Mouse (Mus musculus) yolk sac, embryonic 10.5 days (tissue): ENCODE results near the gene Gm20662.

Experiments
- DNase-seq: peaks from one replicate; pipeline ENCODE4 v3.0.0-alpha.2; 2017; ENCODE audit warnings: low spot score

The Gm20662 gene

GRCm38 (mm10) chr9:107975399-107976386 lies 20.5 kb upstream of the Gm20662 start, which contains the start of gene Uba7:
Uba7 (plus strand) TSS chr9:107975505.
- DNase-seq = no peak

GRCm38 (mm10) chr9:107978815-107979214 lies 17.3 kb upstream of the Gm20662 start:
- DNase-seq = no peak

DNA sequence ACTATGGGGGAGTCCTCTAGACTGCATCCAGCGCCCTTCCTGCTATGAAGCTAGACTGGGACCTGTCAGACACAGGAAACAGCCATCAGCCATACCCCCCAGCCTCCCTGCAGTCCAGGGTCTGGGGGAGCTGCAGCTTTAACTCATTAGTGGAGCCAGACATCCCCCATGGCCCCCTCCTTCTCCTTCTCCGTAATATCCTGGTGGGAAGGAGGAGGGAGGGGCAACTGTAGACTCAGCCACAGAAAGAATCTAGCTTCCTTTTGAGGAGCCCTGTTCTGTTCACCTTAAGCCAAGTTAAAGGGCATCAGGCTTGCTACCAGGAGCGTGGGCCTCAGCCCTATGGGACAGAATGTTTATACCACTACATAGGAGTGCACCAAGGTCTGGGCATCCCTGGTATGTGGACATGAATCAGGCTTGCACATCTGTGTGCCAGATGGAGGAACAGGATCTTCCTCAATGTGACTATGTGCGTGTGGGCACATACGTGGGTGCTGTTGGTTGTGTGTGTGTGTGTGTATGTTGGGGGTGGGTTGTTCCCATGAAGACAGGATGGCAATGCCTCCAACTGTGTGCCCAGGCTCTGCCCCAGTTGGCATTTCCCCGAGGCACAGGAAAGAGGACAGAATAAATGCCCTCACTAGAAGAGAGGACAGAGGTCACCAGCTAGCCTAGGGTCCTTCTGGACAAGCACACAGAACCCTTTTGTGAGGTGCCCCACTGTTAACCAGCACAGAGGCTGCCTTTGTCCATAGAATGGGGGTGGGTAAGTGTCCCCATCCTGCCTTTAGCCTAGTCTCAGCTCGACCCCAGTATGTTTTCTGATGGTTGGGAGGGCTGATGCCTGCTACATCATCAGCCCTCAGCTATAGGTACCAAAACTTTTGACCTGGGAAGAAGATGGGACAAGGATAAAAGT lies 14.2 kb upstream of the Gm20662 start:
- peak; percentile 61 for DNase-seq

DNA sequence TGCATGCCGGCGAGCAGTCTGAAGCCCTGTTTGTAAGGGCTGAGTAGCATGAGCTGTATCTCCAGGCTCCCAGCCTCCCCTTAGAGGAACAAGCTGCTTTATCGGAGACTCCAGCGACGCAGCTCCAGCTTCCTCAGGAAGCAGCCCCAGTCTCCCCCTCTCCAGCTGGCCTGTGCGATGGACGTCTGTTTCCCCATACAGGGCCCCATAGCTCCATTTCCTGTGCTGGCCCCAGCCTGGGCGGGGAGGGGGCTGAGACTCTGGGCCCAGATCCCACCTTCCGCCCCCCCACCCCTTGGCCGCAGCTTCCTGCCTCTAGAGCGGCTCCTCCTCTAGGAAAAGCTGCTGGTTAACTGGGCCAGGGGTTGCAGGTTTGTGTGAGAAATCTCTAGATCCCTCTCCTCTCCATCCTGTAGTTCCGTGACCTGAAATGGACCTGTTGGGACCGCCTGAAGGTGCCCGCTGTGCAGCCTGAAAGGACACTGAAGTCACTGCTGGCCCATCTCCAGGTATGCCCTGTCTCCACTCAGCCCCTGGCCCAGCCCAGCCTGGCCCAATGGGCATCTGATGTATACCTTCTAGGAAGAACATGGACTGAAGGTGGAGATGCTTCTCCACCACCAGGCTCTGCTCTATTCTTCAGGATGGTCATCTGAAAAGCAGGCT lies 13.3 kb upstream of the Gm20662 start, which contains the start of gene Gm20661:
Gene Gm20661 (plus strand): TSS at position 378 of the 666 bp plus-strand sequence.
- peak; percentile 86 for DNase-seq

GRCm38 (mm10) chr9:107983421-107983890 lies 12.7 kb upstream of the Gm20662 start:
- DNase-seq = peak; percentile 80

- DNase-seq = no peak
Observed at GRCm38 (mm10) chr9:107984052-107984753, 11.9 kb upstream of the Gm20662 start.

- no peak for DNase-seq
Observed at GRCm38 (mm10) chr9:107984754-107985055, 11.4 kb upstream of the Gm20662 start.

DNA sequence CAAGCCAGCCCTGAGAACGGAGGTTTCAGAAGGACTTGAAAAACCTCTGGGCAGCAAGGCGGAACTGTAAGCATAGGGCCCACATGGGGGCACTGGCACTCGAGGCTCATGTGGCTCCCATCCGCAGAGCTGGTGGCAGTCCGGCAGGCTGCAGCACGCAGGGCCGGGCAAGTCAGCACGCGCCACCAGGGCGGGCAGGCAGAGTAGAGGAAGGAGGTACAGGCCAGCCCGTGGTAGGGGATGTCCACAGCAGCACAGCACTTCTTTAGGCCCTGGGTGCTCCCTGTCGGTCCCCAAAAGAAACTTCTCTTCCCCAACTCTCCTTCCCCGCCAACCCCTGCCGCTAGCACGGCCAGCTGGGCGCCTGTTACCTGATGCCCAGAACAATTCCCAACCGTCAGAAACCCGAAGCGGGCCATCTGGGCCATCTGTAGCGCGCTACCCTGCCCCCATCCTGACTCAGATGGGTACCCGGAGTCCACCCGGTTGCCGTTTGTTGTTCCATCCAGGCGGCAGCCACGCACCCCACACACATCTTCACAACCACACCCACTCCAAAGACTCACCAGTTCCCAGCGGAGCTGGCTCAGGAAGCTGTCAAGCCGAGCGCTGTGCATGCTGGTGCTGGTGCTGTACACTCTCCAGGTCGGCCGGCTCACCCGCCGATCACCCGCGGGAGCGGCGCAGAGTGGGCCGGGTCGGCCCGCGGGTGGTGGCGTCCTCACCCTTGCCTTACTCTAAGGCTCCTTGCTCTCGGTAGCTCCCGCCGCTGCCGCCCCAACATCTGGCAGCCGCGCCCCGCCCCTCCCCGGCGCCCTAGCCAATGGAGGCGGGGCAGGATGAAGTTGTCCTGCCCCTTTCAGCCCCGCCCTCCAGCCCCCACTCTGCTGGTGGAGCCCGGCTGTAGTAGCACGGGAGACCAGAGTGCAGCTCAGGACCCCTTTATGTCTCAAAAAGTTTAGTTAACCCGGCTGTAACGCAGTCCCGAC lies 10.7 kb upstream of the Gm20662 start, which contains the start of gene Inka1:
Gene Inka1 (minus strand): TSS at position 749 of the 989 bp plus-strand sequence.
- DNase-seq = peak; percentile 89

DNA sequence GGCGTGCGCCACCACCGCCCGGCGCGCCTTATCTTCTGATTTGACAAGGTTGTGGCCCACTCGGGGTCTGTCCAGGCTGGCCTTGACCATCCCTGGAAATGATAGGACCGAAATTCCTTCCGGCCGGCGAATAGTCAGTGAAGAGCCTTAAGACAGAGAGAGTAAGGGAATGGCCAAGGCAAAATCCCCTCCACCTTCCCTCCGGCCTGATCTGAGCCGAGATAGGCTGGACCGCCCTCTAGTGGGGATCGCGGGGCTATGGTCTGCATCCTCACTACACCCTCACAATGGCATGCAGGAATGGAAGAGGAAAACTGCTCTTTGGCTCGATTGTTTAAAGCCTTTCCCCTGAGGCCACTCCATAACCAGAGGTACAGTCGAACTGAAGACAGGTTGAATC lies 9.8 kb upstream of the Gm20662 start:
- DNase-seq = peak; percentile 82

DNA sequence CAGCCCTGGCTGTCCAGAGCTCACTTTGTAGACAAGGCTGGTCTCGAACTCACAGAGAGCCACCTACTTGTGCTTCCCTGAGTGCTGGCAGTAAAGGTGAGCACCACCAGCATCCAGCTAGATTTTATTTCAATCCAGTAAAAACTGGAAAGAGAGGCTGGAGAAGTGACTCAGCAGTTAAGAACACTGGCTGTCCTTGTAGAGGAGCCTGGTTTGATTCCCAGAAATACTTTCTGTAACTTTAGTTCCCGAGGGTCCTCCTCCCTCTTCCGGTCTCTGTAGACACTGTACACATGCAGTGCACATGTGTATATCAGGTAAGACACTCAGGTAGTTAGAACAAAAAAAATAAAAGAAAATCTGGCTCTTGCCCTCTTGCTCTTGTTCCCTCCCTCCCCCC lies 8.2 kb upstream of the Gm20662 start:
- no peak for DNase-seq

DNA sequence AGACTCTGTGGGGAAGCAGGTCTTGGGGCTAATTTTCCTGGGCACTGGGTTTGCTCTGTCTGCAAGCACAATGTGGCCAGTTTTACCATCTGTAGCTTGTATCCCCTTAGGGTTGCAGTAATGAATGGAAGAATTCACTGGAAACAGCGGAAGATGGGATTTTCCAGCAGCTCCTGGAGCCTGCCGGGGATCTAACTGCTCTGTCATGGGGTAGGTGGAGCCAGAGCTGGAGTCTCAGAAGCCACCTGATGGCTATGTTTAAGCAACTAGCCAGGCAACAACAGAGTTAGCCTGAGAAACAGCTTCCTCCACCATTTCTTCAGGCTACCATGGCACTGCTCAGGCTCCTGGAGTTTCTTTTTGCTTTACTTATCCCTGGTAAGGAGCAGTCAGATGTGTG lies 4.0 kb upstream of the Gm20662 start, which contains the start of gene Cdhr4:
Gene Cdhr4 (plus strand): TSS at position 301 of the 400 bp plus-strand sequence.
- DNase-seq = no peak

- no peak for DNase-seq
Observed at GRCm38 (mm10) chr9:107993013-107993412, 3.1 kb upstream of the Gm20662 start.

DNA sequence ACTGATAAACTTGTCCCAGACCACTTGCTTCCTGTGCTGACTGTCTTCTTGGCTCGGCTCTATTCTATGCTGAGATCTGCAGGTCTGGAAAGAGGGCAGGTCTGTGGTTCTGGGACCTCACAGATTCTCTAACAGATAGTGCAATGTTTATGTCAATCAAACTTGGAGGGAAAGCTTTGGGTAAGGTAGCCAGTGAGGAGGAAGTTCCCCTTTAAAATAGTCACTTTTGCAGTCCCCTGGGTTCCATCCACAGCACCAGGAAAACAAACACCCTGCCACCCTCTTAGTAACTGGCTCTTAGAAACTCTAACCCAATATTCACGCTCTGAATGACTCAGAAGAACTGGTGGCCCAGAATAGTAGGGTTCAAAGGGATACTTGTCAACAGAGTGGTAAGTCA lies 1.7 kb upstream of the Gm20662 start:
- no peak for DNase-seq

DNA sequence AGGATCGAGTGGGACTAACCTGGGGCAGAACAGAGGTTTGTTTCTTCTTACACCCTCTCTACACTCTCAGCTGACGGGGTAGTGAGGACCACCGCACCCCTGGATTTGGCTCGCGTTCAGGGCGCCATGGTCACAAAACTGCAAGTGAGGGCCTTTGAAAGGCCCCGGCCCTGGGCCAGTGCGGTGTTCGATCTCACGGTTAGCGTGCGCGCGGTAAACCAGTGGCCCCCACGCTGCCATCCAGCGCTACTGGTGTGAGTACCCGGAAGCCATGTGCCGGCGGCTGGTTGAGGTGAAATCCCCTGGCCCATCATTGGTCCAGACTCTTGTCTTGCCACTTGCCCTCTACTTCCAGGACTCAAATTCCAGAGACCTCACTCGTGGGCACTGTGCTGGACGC lies 636 bp upstream of the Gm20662 start:
- DNase-seq = no peak

DNA sequence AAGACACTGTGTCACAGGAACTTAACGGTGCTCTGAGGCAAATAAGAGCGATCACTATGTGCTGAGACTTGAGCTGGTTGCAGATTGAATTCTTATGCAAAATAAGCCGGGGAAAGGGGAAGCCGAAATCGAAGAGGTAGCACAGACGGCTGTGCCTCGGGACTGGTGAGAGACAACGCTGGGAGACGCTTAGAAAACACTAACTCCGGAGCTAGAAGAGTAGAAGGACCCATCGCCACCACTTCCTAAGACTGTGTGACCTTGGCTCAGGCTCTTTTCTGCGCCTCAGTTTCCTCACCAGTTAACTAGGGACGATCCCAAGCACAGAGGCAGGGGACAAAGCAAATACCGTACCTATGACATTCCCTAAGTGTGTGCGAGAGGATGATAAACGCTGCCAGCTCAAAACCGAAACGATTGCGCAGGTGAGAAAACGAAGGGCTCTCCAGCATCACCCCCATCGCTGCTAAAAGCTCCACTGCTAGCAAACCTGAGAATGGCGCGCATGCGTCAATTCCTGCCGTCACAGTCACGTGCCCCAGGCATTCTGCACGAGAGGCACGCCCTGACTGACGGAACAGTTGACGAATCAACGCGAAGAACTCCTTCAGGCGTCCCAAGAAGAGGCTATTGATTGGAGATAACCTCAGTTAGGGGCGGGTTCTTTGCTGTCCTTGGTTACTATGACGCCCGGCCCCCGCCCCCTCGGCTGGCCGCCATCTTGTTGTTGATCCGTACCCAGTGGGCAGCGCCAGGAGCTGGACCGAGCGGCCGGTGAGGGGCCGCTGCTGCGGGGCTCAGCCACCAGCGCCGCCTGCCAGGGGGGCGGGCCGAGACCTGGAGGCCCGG lies 6.0 kb downstream of the Gm20662 start, which contains the start of gene Ip6k1:
Gene Ip6k1 (plus strand): TSS at position 580 of the 849 bp plus-strand sequence.
- peak; percentile 99 for DNase-seq

GRCm38 (mm10) chr9:108002778-108003530 lies 6.8 kb downstream of the Gm20662 start:
- DNase-seq = no peak

- DNase-seq = no peak
Observed at GRCm38 (mm10) chr9:108003531-108003890, 7.4 kb downstream of the Gm20662 start.

DNA sequence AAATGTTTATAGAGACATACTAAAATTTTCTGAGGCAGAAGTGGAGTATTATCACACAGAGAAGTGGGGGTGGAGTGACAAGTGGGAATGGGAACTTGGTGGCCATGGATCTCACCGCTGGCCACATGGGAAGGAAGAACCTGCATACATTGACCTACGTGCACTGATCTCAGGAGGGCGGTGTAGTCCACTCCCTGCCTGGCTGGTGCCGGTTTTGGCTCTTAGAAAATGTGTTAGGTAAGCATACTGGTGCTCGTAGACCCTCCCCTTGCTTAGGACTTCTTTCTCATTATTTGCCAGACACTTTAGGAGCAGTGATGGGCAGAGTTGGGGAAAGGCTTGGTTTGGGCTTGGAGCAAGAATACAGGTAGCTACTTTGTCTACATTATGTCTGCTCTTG lies 11.9 kb downstream of the Gm20662 start:
- DNase-seq = peak; percentile 32
